Mouse (Mus musculus) forebrain, postnatal 0 days (tissue): ENCODE measurements around the gene Atg4a-ps. TPM values are rescaled to one million over a fixed set of nuclear protein-coding genes. Genes with fewer than 3 reads are reported as not detected.

Experiments used
- ATAC-seq: fragments of 200-750 bp; cut with Nextera tagmentation; 2 replicates; pipeline ENCODE4 v1.8.0; 2017; ENCODE audit warnings: mild to moderate bottlenecking, moderate library complexity
- DNase-seq: peaks from one replicate; pipeline ENCODE4 v3.0.0-alpha.2; 2015
- H3K27ac ChIP-seq: fragments of 300-500 bp; sonication (generic); 2 replicates; pipeline ENCODE4 v1.5.1; 2014; ENCODE audit warnings: low read depth, mild to moderate bottlenecking, antibody characterized with exemption, low read length, moderate library complexity, mixed read lengths
- H3K27me3 ChIP-seq: fragments of 300-500 bp; sonication (generic); 2 replicates; pipeline ENCODE4 v1.6.1; 2014; ENCODE audit warnings: mild to moderate bottlenecking, low read length, mixed read lengths; ENCODE audit not compliant: insufficient read depth
- H3K36me3 ChIP-seq: fragments of 300-500 bp; sonication (generic); 2 replicates; pipeline ENCODE4 v1.6.1; 2014; ENCODE audit warnings: mild to moderate bottlenecking, moderate library complexity; ENCODE audit not compliant: insufficient read depth
- H3K4me1 ChIP-seq: fragments of 300-500 bp; sonication (generic); 2 replicates; pipeline ENCODE4 v1.6.1; 2014; ENCODE audit warnings: antibody characterized with exemption; ENCODE audit not compliant: insufficient read depth
- H3K4me2 ChIP-seq: fragments of 300-500 bp; sonication (generic); 2 replicates; pipeline ENCODE4 v1.6.1; 2014; ENCODE audit warnings: low read depth, mild to moderate bottlenecking, moderate library complexity
- H3K4me3 ChIP-seq: fragments of 300-500 bp; sonication (generic); 2 replicates; pipeline ENCODE4 v1.5.1; 2014; ENCODE audit warnings: low read depth, low read length, mixed read lengths
- H3K9ac ChIP-seq: fragments of 300-500 bp; sonication (generic); 2 replicates; pipeline ENCODE4 v1.6.1; 2014; ENCODE audit warnings: mild to moderate bottlenecking
- H3K9me3 ChIP-seq: fragments of 300-500 bp; sonication (generic); 2 replicates; pipeline ENCODE4 v1.6.1; 2016; ENCODE audit warnings: low read length
- CTCF ChIP-seq: sonication (generic); IDR thresholded peaks from 2 replicates; pipeline ENCODE4 v1.5.1; 2016; ENCODE audit warnings: antibody characterized with exemption, control low read depth, low read depth
- WGBS: fragments of 180-500 bp; shearing (Covaris S2); extraction: QIAGEN DNeasy Blood & Tissue Kit; methylation state at CpG from one replicate; pipeline ENCODE4 v1.1.7; 2014; 5-methylcytosine and 5-hydroxymethylcytosine counted together
- polyA plus RNA-seq: library from polyadenylated mRNA; unstranded; fragments of >200 nt; fragmentation: Nextera tagmentation; extraction: Ambion mirVana; gene quantifications from 2 replicates; pipeline ENCODE4 v1.2.1, GENCODE M21; 2015
- total RNA-seq: library from RNA; depleted of rRNA; stranded (reverse); fragments of >200 nt; gene quantifications from 2 replicates; pipeline ENCODE4 v1.2.3, GENCODE M21; 2014

Gene Atg4a-ps
- total and polyA plus RNA-seq, 2 experiments from 2014 or later, result 0.29 to 0.33 TPM

- H3K36me3 ChIP-seq, result no peaks in the 10 kb centered on the region
- 17% methylated on average over 6 of the region's 6 CpGs for WGBS
- H3K27ac ChIP-seq, result no peak overlapping the region
- H3K4me1 ChIP-seq, result no peaks in the 10 kb centered on the region
- ATAC-seq (no peak), DNase-seq (no peak)
- H3K9me3 ChIP-seq, result no peaks in the 10 kb centered on the region
- no peak for TF ChIP-seq CTCF
- no peak overlapping the region for H3K9ac ChIP-seq
- H3K4me2 ChIP-seq, result no peak overlapping the region
- no peak overlapping the region for H3K4me3 ChIP-seq
- H3K27me3 ChIP-seq, result no peaks in the 10 kb centered on the region; the same call in 1 of the 2 replicates
Measured at GRCm38 (mm10) chr3:103678811-103679210, 32.9 kb upstream of the Atg4a-ps start.

- no peak for ATAC-seq
Measured at GRCm38 (mm10) chr3:103672716-103673115, 26.8 kb upstream of the Atg4a-ps start.

GRCm38 (mm10) chr3:103672113-103672512 is 26.2 kb upstream of the Atg4a-ps start:
- Histone ChIP-seq H3K27me3 (no peaks in the 10 kb centered on the region), H3K36me3 (no peaks in the 10 kb centered on the region), H3K4me2 (no peak overlapping the region), H3K9ac (no peak overlapping the region), H3K4me1 (no peaks in the 10 kb centered on the region), H3K4me3 (no peak overlapping the region), H3K27ac (no peak overlapping the region), H3K9me3 (no peaks in the 10 kb centered on the region)
- TF ChIP-seq CTCF, result no peak
- ATAC-seq, result no peak
- DNase-seq, result no peak
- WGBS, result 66% methylated on average over 4 of the region's 4 CpGs

More at GRCm38 (mm10) chr3:103672716-103673115, 26.8 kb upstream of the Atg4a-ps start:
- WGBS, result 42% methylated on average over 7 of the region's 7 CpGs
- Histone ChIP-seq H3K36me3 (no peaks in the 10 kb centered on the region), H3K27ac (no peak overlapping the region), H3K4me1 (no peaks in the 10 kb centered on the region), H3K27me3 (no peaks in the 10 kb centered on the region), H3K4me3 (no peak overlapping the region), H3K9me3 (no peaks in the 10 kb centered on the region), H3K9ac (no peak overlapping the region), H3K4me2 (no peak overlapping the region)
- no peak for DNase-seq
- TF ChIP-seq CTCF, result no peak

GRCm38 (mm10) chr3:103663385-103663784 is 17.5 kb upstream of the Atg4a-ps start:
- Histone ChIP-seq H3K36me3 (no peaks in the 10 kb centered on the region), H3K4me3 (no peak overlapping the region), H3K27ac (no peak overlapping the region), H3K27me3 (no peaks in the 10 kb centered on the region), H3K9me3 (no peaks in the 10 kb centered on the region), H3K9ac (no peak overlapping the region), H3K4me2 (no peak overlapping the region), H3K4me1 (no peaks in the 10 kb centered on the region)
- ATAC-seq, result no peak
- 97% methylated on average over 3 of the region's 3 CpGs for WGBS
- no peak for DNase-seq
- TF ChIP-seq CTCF, result no peak

GRCm38 (mm10) chr3:103661714-103662113 is 15.8 kb upstream of the Atg4a-ps start:
- DNase-seq (no peak), ATAC-seq (no peak)
- WGBS, result 79% methylated on average over 8 of the region's 8 CpGs
- H3K4me1 ChIP-seq, result no peaks in the 10 kb centered on the region
- H3K9ac ChIP-seq, result no peak overlapping the region
- no peaks in the 10 kb centered on the region for H3K27me3 ChIP-seq
- no peak overlapping the region for H3K4me3 ChIP-seq
- no peak overlapping the region for H3K27ac ChIP-seq
- TF ChIP-seq CTCF, result no peak
- H3K4me2 ChIP-seq, result no peak overlapping the region
- no peaks in the 10 kb centered on the region for H3K36me3 ChIP-seq
- no peaks in the 10 kb centered on the region for H3K9me3 ChIP-seq

- ATAC-seq, result no peak
- Histone ChIP-seq H3K27ac (no peak overlapping the region), H3K36me3 (no peaks in the 10 kb centered on the region), H3K4me2 (no peak overlapping the region), H3K9me3 (no peaks in the 10 kb centered on the region), H3K4me1 (no peaks in the 10 kb centered on the region), H3K27me3 (no peaks in the 10 kb centered on the region), H3K9ac (no peak overlapping the region), H3K4me3 (no peak overlapping the region)
- TF ChIP-seq CTCF, result no peak
- no peak for DNase-seq
- WGBS, result 57% methylated on average over 2 of the region's 2 CpGs
Measured at GRCm38 (mm10) chr3:103660012-103660411, 14.1 kb upstream of the Atg4a-ps start.

GRCm38 (mm10) chr3:103650406-103650805 is 4.5 kb upstream of the Atg4a-ps start:
- no peaks in the 10 kb centered on the region for H3K9me3 ChIP-seq
- no peak overlapping the region for H3K9ac ChIP-seq
- H3K4me2 ChIP-seq, result no peak overlapping the region
- no peaks in the 10 kb centered on the region for H3K36me3 ChIP-seq
- DNase-seq (no peak), ATAC-seq (no peak)
- no peaks in the 10 kb centered on the region for H3K27me3 ChIP-seq
- no peak for TF ChIP-seq CTCF
- no peak overlapping the region for H3K27ac ChIP-seq
- 15% methylated on average over 1 of the region's 1 CpGs for whole genome bisulfite sequencing
- H3K4me3 ChIP-seq, result no peak overlapping the region
- no peaks in the 10 kb centered on the region for H3K4me1 ChIP-seq

- Histone ChIP-seq H3K9ac (no peak overlapping the region), H3K27ac (no peak overlapping the region), H3K27me3 (no peaks in the 10 kb centered on the region), H3K4me3 (no peak overlapping the region), H3K36me3 (no peaks in the 10 kb centered on the region), H3K9me3 (no peaks in the 10 kb centered on the region), H3K4me1 (no peaks in the 10 kb centered on the region), H3K4me2 (no peak overlapping the region)
- WGBS, result 69% methylated on average over 6 of the region's 6 CpGs
- ATAC-seq (no peak), DNase-seq (no peak)
- TF ChIP-seq CTCF, result no peak
Measured at GRCm38 (mm10) chr3:103649716-103650115, 3.8 kb upstream of the Atg4a-ps start.
